Mouse (Mus musculus): ENCODE results near the gene Ttll11. TPM values are rescaled to one million over a fixed set of nuclear protein-coding genes. Genes with fewer than 3 reads are reported as not detected.
A peak's percentile ranks its signal among the peaks of the same experiment; 100 is the strongest.

Gene Ttll11
- polyA plus RNA-seq, 1 experiment from 2014 or later = 1.5 TPM

GRCm38 (mm10) chr2:35789362-35790326 lies 190.1 kb downstream of the Ttll11 start:
- H3K4me3 ChIP-seq = no peak overlapping the region
- no peaks in the 10 kb centered on the region for H3K9me3 ChIP-seq (replicated peaks)
- no peaks in the 10 kb centered on the region; the same call in 1 of the 2 replicates for H3K27me3 ChIP-seq (replicated peaks)
- WGBS = 84% methylated on average over 27 of the region's 27 CpGs
- no peaks in the 10 kb centered on the region for H3K36me3 ChIP-seq
- 0 out of 2 replicates have a peak, but pooled peaks cover 4% of the 10 kb centered on the region for H3K4me1 ChIP-seq (replicated peaks)
- no peak overlapping the region for H3K27ac ChIP-seq (ENCODE audit: poor library complexity, severe bottlenecking)
- no peak for ATAC-seq (ENCODE audit: insufficient number of reproducible peaks, low FRiP score)
- H3K9ac ChIP-seq = no peak overlapping the region
- H3K4me2 ChIP-seq = no peak overlapping the region

GRCm38 (mm10) chr2:35785877-35786276 lies 193.8 kb downstream of the Ttll11 start:
- peaks cover 9% of the 10 kb centered on the region; the same call in 1 of the 2 replicates for H3K4me1 ChIP-seq (replicated peaks)
- no peak overlapping the region for H3K27ac ChIP-seq (ENCODE audit: poor library complexity, severe bottlenecking)
- no peak overlapping the region for H3K4me3 ChIP-seq
- no peak for ATAC-seq (ENCODE audit: insufficient number of reproducible peaks, low FRiP score)
- no peak overlapping the region for H3K4me2 ChIP-seq
- no peaks in the 10 kb centered on the region; the same call in 1 of the 2 replicates for H3K27me3 ChIP-seq (replicated peaks)
- H3K9me3 ChIP-seq (replicated peaks) = no peaks in the 10 kb centered on the region
- 77% methylated on average over 7 of the region's 7 CpGs for WGBS
- H3K9ac ChIP-seq = no peak overlapping the region
- H3K36me3 ChIP-seq = no peaks in the 10 kb centered on the region

GRCm38 (mm10) chr2:35783368-35783767 lies 196.3 kb downstream of the Ttll11 start:
- Histone ChIP-seq H3K27ac (ENCODE audit: poor library complexity, severe bottlenecking) (no peak overlapping the region), H3K27me3 (replicated peaks) (no peaks in the 10 kb centered on the region; the same call in 1 of the 2 replicates), H3K9ac (no peak overlapping the region), H3K9me3 (replicated peaks) (no peaks in the 10 kb centered on the region), H3K36me3 (no peaks in the 10 kb centered on the region), H3K4me2 (no peak overlapping the region), H3K4me1 (replicated peaks) (peaks cover 18% of the 10 kb centered on the region), H3K4me3 (no peak overlapping the region)
- WGBS = 44% methylated on average over 10 of the region's 10 CpGs
- ATAC-seq (ENCODE audit: insufficient number of reproducible peaks, low FRiP score) = no peak

- Histone ChIP-seq H3K27ac (ENCODE audit: poor library complexity, severe bottlenecking) (no peak overlapping the region), H3K9me3 (replicated peaks) (no peaks in the 10 kb centered on the region), H3K4me1 (replicated peaks) (peaks cover 42% of the 10 kb centered on the region), H3K4me2 (no peak overlapping the region), H3K36me3 (no peaks in the 10 kb centered on the region), H3K27me3 (replicated peaks) (no peaks in the 10 kb centered on the region), H3K9ac (no peak overlapping the region), H3K4me3 (no peak overlapping the region)
- 86% methylated on average over 5 of the region's 5 CpGs for WGBS
- no peak for ATAC-seq (ENCODE audit: insufficient number of reproducible peaks, low FRiP score)
These were observed 200.4 kb downstream of the Ttll11 start for GRCm38 (mm10) chr2:35779266-35779665.

GRCm38 (mm10) chr2:35776935-35777334 lies 202.8 kb downstream of the Ttll11 start:
- no peaks in the 10 kb centered on the region for H3K9me3 ChIP-seq (replicated peaks)
- peaks cover 39% of the 10 kb centered on the region for H3K4me1 ChIP-seq (replicated peaks)
- peak overlapping the region; percentile 22; the same call in 1 of the 2 replicates for H3K9ac ChIP-seq
- no peak overlapping the region for H3K27ac ChIP-seq (ENCODE audit: poor library complexity, severe bottlenecking)
- no peak for ATAC-seq (ENCODE audit: insufficient number of reproducible peaks, low FRiP score)
- no peaks in the 10 kb centered on the region for H3K27me3 ChIP-seq (replicated peaks)
- H3K36me3 ChIP-seq = no peaks in the 10 kb centered on the region
- H3K4me2 ChIP-seq = peak overlapping the region; percentile 40
- WGBS = 77% methylated on average over 9 of the region's 9 CpGs
- no peak overlapping the region for H3K4me3 ChIP-seq

GRCm38 (mm10) chr2:35775651-35776055 lies 204.1 kb downstream of the Ttll11 start:
- Histone ChIP-seq H3K27ac (ENCODE audit: poor library complexity, severe bottlenecking) (peak overlapping the region; percentile 59), H3K9me3 (replicated peaks) (no peaks in the 10 kb centered on the region), H3K9ac (no peak overlapping the region), H3K36me3 (no peaks in the 10 kb centered on the region), H3K4me2 (peak overlapping the region; percentile 40), H3K27me3 (replicated peaks) (no peaks in the 10 kb centered on the region), H3K4me3 (no peak overlapping the region), H3K4me1 (replicated peaks) (peaks cover 39% of the 10 kb centered on the region)
- 12% methylated on average over 5 of the region's 5 CpGs for WGBS
- ATAC-seq (ENCODE audit: insufficient number of reproducible peaks, low FRiP score) = peak; percentile 79

- no peaks in the 10 kb centered on the region for H3K36me3 ChIP-seq
- no peak overlapping the region for H3K4me2 ChIP-seq
- H3K4me1 ChIP-seq (replicated peaks) = peaks cover 50% of the 10 kb centered on the region
- 69% methylated on average over 2 of the region's 2 CpGs for WGBS
- no peak overlapping the region for H3K9ac ChIP-seq
- no peaks in the 10 kb centered on the region for H3K9me3 ChIP-seq (replicated peaks)
- no peak for ATAC-seq (ENCODE audit: insufficient number of reproducible peaks, low FRiP score)
- no peak overlapping the region for H3K4me3 ChIP-seq
- H3K27me3 ChIP-seq (replicated peaks) = no peaks in the 10 kb centered on the region
- no peak overlapping the region for H3K27ac ChIP-seq (ENCODE audit: poor library complexity, severe bottlenecking)
These were observed 209.2 kb downstream of the Ttll11 start for GRCm38 (mm10) chr2:35770541-35770940.

- H3K4me3 ChIP-seq = no peak overlapping the region
- no peak overlapping the region for H3K9ac ChIP-seq
- H3K4me2 ChIP-seq = no peak overlapping the region
- H3K4me1 ChIP-seq (replicated peaks) = peaks cover 42% of the 10 kb centered on the region
- H3K27me3 ChIP-seq (replicated peaks) = no peaks in the 10 kb centered on the region
- no peak for ATAC-seq (ENCODE audit: insufficient number of reproducible peaks, low FRiP score)
- no peaks in the 10 kb centered on the region for H3K9me3 ChIP-seq (replicated peaks)
- H3K27ac ChIP-seq (ENCODE audit: poor library complexity, severe bottlenecking) = no peak overlapping the region
- H3K36me3 ChIP-seq = no peaks in the 10 kb centered on the region
- 66% methylated on average over 12 of the region's 12 CpGs for WGBS
These were observed 210.3 kb downstream of the Ttll11 start for GRCm38 (mm10) chr2:35769398-35769797.

GRCm38 (mm10) chr2:35768538-35769238 lies 211.0 kb downstream of the Ttll11 start:
- Histone ChIP-seq H3K27me3 (replicated peaks) (no peaks in the 10 kb centered on the region), H3K4me2 (no peak overlapping the region), H3K27ac (ENCODE audit: poor library complexity, severe bottlenecking) (peak overlapping the region; percentile 63), H3K4me1 (replicated peaks) (peaks cover 48% of the 10 kb centered on the region), H3K36me3 (no peaks in the 10 kb centered on the region), H3K4me3 (no peak overlapping the region), H3K9ac (no peak overlapping the region), H3K9me3 (replicated peaks) (no peaks in the 10 kb centered on the region)
- ATAC-seq (ENCODE audit: insufficient number of reproducible peaks, low FRiP score) = peak; percentile 35; the same call in 1 of the 2 replicates
- 35% methylated on average over 4 of the region's 4 CpGs for WGBS

- no peaks in the 10 kb centered on the region for H3K36me3 ChIP-seq
- WGBS = 26% methylated on average over 14 of the region's 14 CpGs
- H3K27ac ChIP-seq (ENCODE audit: poor library complexity, severe bottlenecking) = peak overlapping the region; percentile 63
- H3K27me3 ChIP-seq (replicated peaks) = no peaks in the 10 kb centered on the region
- no peak for ATAC-seq (ENCODE audit: insufficient number of reproducible peaks, low FRiP score)
- no peaks in the 10 kb centered on the region for H3K9me3 ChIP-seq (replicated peaks)
- H3K9ac ChIP-seq = no peak overlapping the region
- H3K4me2 ChIP-seq = 0 out of 2 replicates have a peak overlapping the region, but pooled peaks have one; percentile 6
- H3K4me1 ChIP-seq (replicated peaks) = peaks cover 48% of the 10 kb centered on the region
- H3K4me3 ChIP-seq = no peak overlapping the region
These were observed 211.7 kb downstream of the Ttll11 start for GRCm38 (mm10) chr2:35767834-35768537.
